Mouse (Mus musculus) erythroblast, embryonic 14.5 days (primary cell): ENCODE results near the gene Dctn2.

Source experiments
- GATA1 ChIP-seq: IDR thresholded peaks from 2 replicates; pipeline ENCODE4 v1.6.1; 2012; ENCODE audit warnings: low read length, inconsistent platforms, mixed read lengths
- TAL1 ChIP-seq: IDR thresholded peaks from 3 replicates; pipeline ENCODE4 v1.6.1; 2012; ENCODE audit warnings: low read length, inconsistent platforms, mixed read lengths

DNA sequence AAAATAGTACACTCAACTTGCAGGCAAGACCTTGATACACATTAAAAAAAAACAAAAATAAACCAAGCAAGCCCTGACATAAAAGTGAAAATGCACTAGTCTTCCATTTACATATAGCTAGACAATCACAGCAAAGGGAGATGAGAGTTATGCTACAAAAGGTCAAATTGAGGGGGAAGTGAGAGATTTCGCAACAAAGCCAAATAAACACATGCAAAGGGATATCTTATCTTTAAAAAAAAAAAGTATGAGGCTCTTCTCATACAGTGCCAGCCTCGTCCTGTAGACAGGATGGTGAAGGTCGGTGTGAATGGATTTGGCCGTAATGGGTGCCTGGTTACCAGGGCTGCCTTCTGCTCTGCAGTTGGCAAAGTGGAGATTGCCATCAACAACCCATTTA is 46.7 kb downstream of the Dctn2 start:
- TF ChIP-seq GATA1, result no peak
- TF ChIP-seq TAL1, result no peak
